25 mouse cellular contexts compared by ENCODE assay signal in the genomic region with DNA sequence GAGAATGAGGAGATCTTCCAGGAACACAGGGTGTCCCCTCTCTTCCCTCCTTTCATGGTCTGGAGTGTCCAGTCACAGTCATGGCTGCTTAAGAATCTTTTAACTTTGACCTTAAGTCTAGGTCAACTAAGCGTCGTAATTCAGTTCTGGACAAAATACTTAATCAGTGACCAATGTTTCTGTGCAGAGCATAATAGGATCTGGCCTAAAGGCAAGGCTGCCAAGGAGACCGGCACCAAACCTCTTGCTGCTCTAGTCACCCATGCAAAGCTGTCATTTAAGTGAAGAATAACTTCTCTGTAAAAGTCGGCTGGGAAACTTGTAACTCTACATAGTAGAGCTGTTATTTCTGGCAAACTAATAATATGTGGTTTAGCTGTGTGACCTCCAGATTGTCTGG. TPM values are rescaled to one million over a fixed set of nuclear protein-coding genes. Genes with fewer than 3 reads are reported as not detected.
DNase-seq lines count a peak whose midpoint lies in the region; ATAC-seq and TF ChIP-seq lines count a peak whose summit lies in the region.
"Had no signal": no experiment of that assay in that cellular context is flagged by ENCODE, and none has a peak within 500 bp of the region (broad histone marks: within the 10 kb centered on the region; RNA-seq: fewer than 3 reads in every experiment).

No protein-coding gene starts in this region.

- H3K4me1 ChIP-seq in kidney, embryonic 14.5 days (ENCODE audit: control insufficient read depth, insufficient read depth, low read length), result peaks cover 3% of the 10 kb centered on the region; the same call in 1 of the 2 replicates
- peaks cover 12% of the 10 kb centered on the region for H3K4me1 ChIP-seq in kidney, embryonic 16.5 days (ENCODE audit: insufficient read depth, low read length)

- in situ Hi-C loops in Patski (cut with MboI; ENCODE audit: low pct_unique_long_range_greater_than_20kb), result no loop called here

- no peak overlapping the region for H3K9ac ChIP-seq in kidney, embryonic 14.5 days (ENCODE audit: low read depth, low read length)
- H3K9ac ChIP-seq in kidney, embryonic 16.5 days (replicated peaks; ENCODE audit: low read length), result no peak overlapping the region
- H3K9ac ChIP-seq: embryonic facial prominence, embryonic 12.5 days; embryonic facial prominence, embryonic 15.5 days; forebrain, embryonic 12.5 days; forebrain, embryonic 15.5 days; heart, embryonic 13.5 days; hindbrain, embryonic 14.5 days had no signal

- no peak for ATAC-seq in kidney, embryonic 14.5 days (ENCODE audit: low FRiP score, low TSS enrichment)
- ATAC-seq in Patski, result peak; percentile 63
- ATAC-seq in kidney, embryonic 16.5 days (ENCODE audit: low FRiP score, low TSS enrichment), result peak; percentile 33; the same call in 1 of the 2 replicates
- no peak for ATAC-seq in granulocyte monocyte progenitor cell, adult 5-6 weeks (replicated peaks; ENCODE audit: poor library complexity, severe bottlenecking)
- ATAC-seq: forebrain, embryonic 15.5 days had no signal

- 64% methylated on average over 4 of the region's 4 CpGs for WGBS in kidney, embryonic 14.5 days
- WGBS in kidney, embryonic 16.5 days, result 51% methylated on average over 4 of the region's 4 CpGs

- H3K27ac ChIP-seq in kidney, embryonic 14.5 days (ENCODE audit: low read depth, low read length), result no peak overlapping the region
- peak overlapping the region; percentile 5; the same call in 1 of the 2 replicates for H3K27ac ChIP-seq in kidney, embryonic 16.5 days (ENCODE audit: low read length)
- H3K27ac ChIP-seq: embryonic facial prominence, embryonic 12.5 days; embryonic facial prominence, embryonic 15.5 days; forebrain, embryonic 12.5 days; forebrain, embryonic 15.5 days; heart, adult 2 months; heart, embryonic 10.5 days; heart, embryonic 13.5 days; hindbrain, embryonic 14.5 days had no signal

- peak; percentile 45 for DNase-seq in kidney, adult 11 months
- DNase-seq in Patski (ENCODE audit: low read depth, low spot score), result peak; percentile 37
- peak; percentile 30 to 57 for DNase-seq in kidney, postnatal 25 days
- no peak for DNase-seq in right cerebral cortex, postnatal 10 days (ENCODE audit: low spot score in 2 of 2)
- no peak for DNase-seq in ovary, postnatal 14 days (ENCODE audit: low spot score)
- DNase-seq: adrenal gland, adult 2 months; adrenal gland, postnatal 14 days; cerebellum, adult 11 months; cerebellum, adult 2 months; cerebellum, adult 9-11 months; cerebellum, postnatal 25 days; gastrocnemius, postnatal 25 days; heart, adult 2 months; heart, postnatal 14 days; heart, postnatal 4 days had no signal

- no peak overlapping the region for H3K4me2 ChIP-seq in kidney, embryonic 14.5 days (replicated peaks; ENCODE audit: low read depth, low read length)
- H3K4me2 ChIP-seq in kidney, embryonic 16.5 days (replicated peaks; ENCODE audit: low read depth, low read length), result no peak overlapping the region
- H3K4me2 ChIP-seq: embryonic facial prominence, embryonic 12.5 days; embryonic facial prominence, embryonic 15.5 days; forebrain, embryonic 12.5 days; forebrain, embryonic 15.5 days; heart, embryonic 13.5 days; hindbrain, embryonic 14.5 days had no signal

- POLR2A ChIA-PET in Patski (lab: Charles Lee), result no interaction called here

- CTCF ChIA-PET in Patski (lab: Charles Lee), result interaction anchor here (1.0 kb wide), 1 partner anchor 38 kb away, joined by 3 read pairs; no protein-coding TSS in a partner anchor

- no peaks in the 10 kb centered on the region for H3K36me3 ChIP-seq in kidney, embryonic 14.5 days (ENCODE audit: control insufficient read depth, insufficient read depth, low read length)
- H3K36me3 ChIP-seq in kidney, embryonic 16.5 days (ENCODE audit: insufficient read depth, low read length), result no peaks in the 10 kb centered on the region
- H3K36me3 ChIP-seq: embryonic facial prominence, embryonic 12.5 days; embryonic facial prominence, embryonic 15.5 days; forebrain, embryonic 12.5 days; forebrain, embryonic 15.5 days; heart, embryonic 10.5 days had no signal

- no peaks in the 10 kb centered on the region for H3K9me3 ChIP-seq in kidney, embryonic 14.5 days (ENCODE audit: control insufficient read depth, low read length)
- H3K9me3 ChIP-seq in kidney, embryonic 16.5 days (ENCODE audit: low read length), result no peaks in the 10 kb centered on the region
- H3K9me3 ChIP-seq: embryonic facial prominence, embryonic 12.5 days; embryonic facial prominence, embryonic 15.5 days; forebrain, embryonic 12.5 days; forebrain, embryonic 15.5 days; heart, embryonic 10.5 days; heart, embryonic 13.5 days had no signal

- TF ChIP-seq CTCF in Patski (IDR thresholded peaks at IDR 0.05), result no peak

- H3K27me3 ChIP-seq in kidney, embryonic 14.5 days (ENCODE audit: control insufficient read depth, insufficient read depth, low read length), result no peaks in the 10 kb centered on the region
- no peaks in the 10 kb centered on the region for H3K27me3 ChIP-seq in Patski
- no peaks in the 10 kb centered on the region for H3K27me3 ChIP-seq in kidney, embryonic 16.5 days (ENCODE audit: insufficient read depth, low read length)
- H3K27me3 ChIP-seq: embryonic facial prominence, embryonic 12.5 days; embryonic facial prominence, embryonic 15.5 days; forebrain, embryonic 12.5 days; forebrain, embryonic 15.5 days; heart, embryonic 13.5 days had no signal

- H3K4me3 ChIP-seq in kidney, embryonic 14.5 days (ENCODE audit: low read length), result no peak overlapping the region
- no peak overlapping the region for H3K4me3 ChIP-seq in kidney, embryonic 16.5 days (ENCODE audit: low read length)
- H3K4me3 ChIP-seq: embryonic facial prominence, embryonic 12.5 days; embryonic facial prominence, embryonic 15.5 days; forebrain, embryonic 12.5 days; forebrain, embryonic 15.5 days; heart, adult 2 months; heart, embryonic 10.5 days; heart, embryonic 13.5 days had no signal

RNA-seq across cellular contexts. Expression of a gene that starts 4.4 kb away (rescaled TPM):
- polyA plus RNA-seq in kidney, embryonic 14.5 days (2014; fragmentation: Nextera tagmentation; extraction: Ambion mirVana), result 33.4 and 36.1 TPM in 2 replicates
- 25.6 TPM for polyA plus RNA-seq in Patski (2021)
- polyA plus RNA-seq in kidney, embryonic 16.5 days (2015; fragmentation: Nextera tagmentation; extraction: Ambion mirVana), result 41.4 and 43.5 TPM in 2 replicates
- total RNA-seq in granulocyte monocyte progenitor cell, adult 5-6 weeks (2014; fragmentation: Nextera tagmentation), result 23.6 and 31.2 TPM in 2 replicates
- total RNA-seq in granulocyte monocyte progenitor cell, adult 5-6 weeks (2017), result 24.4 and 25.5 TPM in 2 replicates

RNA-seq across cellular contexts. Expression of a gene that starts 5.7 kb away (rescaled TPM):
- polyA plus RNA-seq in kidney, embryonic 14.5 days (2014; fragmentation: Nextera tagmentation; extraction: Ambion mirVana), result 27.4 and 43.9 TPM in 2 replicates
- 25.6 TPM for polyA plus RNA-seq in Patski (2021)
- 45.5 and 49.1 TPM in 2 replicates for polyA plus RNA-seq in kidney, embryonic 16.5 days (2015; fragmentation: Nextera tagmentation; extraction: Ambion mirVana)
- 40.9 and 41.2 TPM in 2 replicates for total RNA-seq in granulocyte monocyte progenitor cell, adult 5-6 weeks (2014; fragmentation: Nextera tagmentation)
- 40.5 and 46.5 TPM in 2 replicates for total RNA-seq in granulocyte monocyte progenitor cell, adult 5-6 weeks (2017)

Comparison
In these comparisons a context has a peak if more than half of its experiments do, and no peak if none do; other contexts are left out.
1. ATAC-seq: peak in Patski (single experiment) and kidney, embryonic 16.5 days (single experiment); none in kidney, embryonic 14.5 days (single experiment) and granulocyte monocyte progenitor cell, adult 5-6 weeks (single experiment).
2. DNase-seq: peak in kidney, adult 11 months (single experiment), Patski (single experiment) and kidney, postnatal 25 days (2 of 2); none in right cerebral cortex, postnatal 10 days (0 of 2) and ovary, postnatal 14 days (single experiment).